Mouse (Mus musculus) embryo, embryonic 11.5 days (tissue): ENCODE data around the gene Mertk.
"Not testable (repeated sequence)": the region's sequence is repeated elsewhere in the genome, so short reads cannot be mapped to it uniquely, and the experiment has no call there.

Experiments used
- DNase-seq: peaks from one replicate; pipeline ENCODE4 v3.0.0-alpha.2; 2012; ENCODE audit warnings: low read depth, low spot score

Gene Mertk

GRCm38 (mm10) chr2:128698693-128699181 lies at the start of gene Mertk:
Mertk (plus strand) TSS chr2:128698956.
- DNase-seq: peak; percentile 81

- no peak for DNase-seq
Observed at GRCm38 (mm10) chr2:128680661-128681060, 18.1 kb upstream of the Mertk start.

DNA sequence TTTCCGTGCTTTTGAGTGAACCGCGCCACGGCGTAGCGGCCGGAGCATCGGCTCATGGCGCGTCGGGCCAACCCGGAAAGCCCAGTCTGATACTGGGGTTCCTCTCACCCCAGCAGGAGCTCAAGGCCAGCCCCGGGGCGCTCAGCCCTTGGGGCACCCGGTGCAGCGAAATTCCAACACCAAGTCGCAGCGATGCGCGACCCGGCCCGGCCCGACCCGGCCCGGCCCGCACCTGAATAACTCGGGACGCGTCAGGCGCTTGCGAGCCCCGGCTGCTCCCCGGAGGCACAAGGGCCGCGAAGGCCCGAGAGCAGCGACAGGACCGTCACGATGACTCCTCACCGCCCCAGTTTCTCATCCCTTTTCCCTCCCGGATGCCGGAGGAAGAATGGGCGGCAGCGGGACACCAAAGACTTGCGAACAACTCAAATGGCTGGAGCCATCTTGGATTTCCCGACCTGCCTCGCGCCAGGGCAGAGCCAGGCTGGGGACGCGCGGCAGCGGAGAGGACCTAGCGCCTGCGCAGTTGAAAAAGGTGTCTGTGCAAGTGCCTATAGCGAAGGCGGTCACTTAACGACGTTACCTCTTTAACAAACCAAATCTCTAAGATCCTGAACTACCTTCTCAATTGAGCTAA lies 11.7 kb upstream of the Mertk start, which contains the start of gene Anapc1:
Gene Anapc1, minus strand, starts transcription at position 471 of the 637 bp plus-strand sequence.
- peak; percentile 88 for DNase-seq

DNA sequence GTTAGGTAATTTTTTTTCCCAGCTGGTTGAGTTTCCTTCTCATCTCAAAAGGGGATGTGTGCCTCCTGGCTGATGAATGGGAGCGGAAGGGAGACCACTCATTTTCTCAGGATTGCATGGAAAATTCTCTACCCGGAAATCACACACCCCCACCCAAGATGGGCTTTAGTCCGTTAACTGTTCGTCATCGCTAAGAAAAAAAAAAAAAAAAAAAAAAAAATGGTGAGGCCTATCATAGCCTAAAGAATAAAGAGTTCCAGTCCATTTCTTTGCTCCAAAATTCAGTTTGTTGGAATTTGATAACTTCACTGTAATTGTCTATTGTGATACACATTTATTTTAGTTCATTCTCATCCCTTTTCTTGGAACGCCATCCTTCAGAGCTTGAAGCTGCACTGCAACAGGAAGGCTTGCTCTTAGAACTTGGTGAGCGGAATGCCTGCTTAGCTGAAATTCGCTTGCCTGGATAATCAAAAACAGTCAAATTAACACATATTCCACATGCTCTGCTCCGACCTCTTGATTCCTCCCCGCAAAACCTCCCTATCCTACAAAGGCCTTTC lies 11.1 kb upstream of the Mertk start:
- DNase-seq: no peak

DNA sequence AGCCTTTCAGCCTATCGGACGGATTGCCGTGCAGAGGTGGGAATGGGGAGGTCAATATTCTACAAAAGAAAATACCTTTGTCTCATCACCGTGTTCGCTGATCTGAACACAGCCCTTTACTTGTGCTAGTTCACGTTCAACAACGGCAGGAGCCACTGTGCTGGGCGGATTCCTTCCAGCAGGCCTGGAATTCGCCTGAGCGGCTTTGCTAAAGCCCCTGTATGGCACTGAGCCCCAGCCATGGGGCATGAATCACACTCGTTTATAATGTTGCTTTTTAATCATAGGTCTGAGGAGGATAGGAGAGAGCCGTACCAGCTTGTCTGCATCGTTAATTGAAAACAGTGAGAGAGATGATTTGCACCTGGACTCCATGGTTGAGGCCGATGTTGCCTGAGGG lies 6.4 kb upstream of the Mertk start:
- DNase-seq: no peak

GRCm38 (mm10) chr2:128692771-128693170 lies 6.0 kb upstream of the Mertk start:
- no peak for DNase-seq

- no peak for DNase-seq
Observed at GRCm38 (mm10) chr2:128693236-128693635, 5.5 kb upstream of the Mertk start.

DNA sequence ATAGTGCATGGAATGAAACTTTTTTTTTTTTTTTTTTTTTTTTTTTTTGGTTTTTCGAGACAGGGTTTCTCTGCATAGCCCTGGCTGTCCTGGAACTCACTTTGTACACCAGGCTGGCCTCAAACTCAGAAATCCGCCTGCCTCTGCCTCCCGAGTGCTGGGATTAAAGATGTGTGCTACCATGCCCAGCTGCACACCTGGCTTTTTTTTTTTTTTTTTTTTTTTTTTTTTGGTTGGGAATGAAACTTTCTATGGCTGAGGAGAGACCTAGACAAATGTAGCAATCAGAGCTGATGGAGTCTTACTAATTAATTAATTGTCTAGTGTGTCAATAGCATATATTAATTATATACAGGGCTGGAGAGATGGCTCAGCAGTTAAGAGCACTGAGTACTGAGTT lies 4.9 kb upstream of the Mertk start:
- DNase-seq: not testable (repeated sequence)

DNA sequence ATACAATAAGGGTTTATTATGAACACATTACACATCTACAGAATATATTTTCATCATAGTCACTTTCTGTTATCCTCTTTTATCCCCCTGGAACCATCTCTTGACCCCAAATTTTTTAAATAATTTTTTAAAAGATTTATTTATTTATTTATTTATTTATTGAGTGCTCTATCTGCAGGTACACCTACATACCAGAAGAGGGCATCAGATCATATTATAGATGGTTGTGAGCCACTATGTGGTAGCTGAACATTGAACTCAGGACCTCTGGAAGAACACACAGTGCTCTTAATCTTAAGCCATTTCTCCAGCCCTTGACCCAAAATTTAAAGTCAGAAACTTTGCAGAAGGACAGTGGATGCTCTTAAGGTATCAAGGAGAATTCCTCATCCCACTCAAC lies 4.2 kb upstream of the Mertk start:
- no peak for DNase-seq

DNA sequence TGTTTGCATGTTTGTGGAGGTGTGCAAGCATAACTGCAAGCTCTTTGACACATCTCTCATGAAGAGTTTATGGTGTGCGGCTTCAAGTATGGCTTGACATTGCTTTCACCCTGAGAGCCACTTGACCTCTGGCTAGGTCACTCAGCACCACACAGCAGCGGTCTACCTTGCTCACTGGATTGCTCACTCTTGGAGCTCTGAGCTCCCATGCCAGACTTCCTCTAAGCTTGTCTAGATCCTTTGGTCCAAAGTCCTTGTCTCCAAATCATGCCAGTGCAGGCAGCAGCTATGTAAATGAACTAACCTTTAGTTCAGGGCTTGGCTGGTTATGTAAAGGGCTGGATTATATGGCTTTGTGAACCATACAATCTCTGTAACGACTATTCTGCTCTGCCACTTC lies 2.3 kb upstream of the Mertk start:
- DNase-seq: no peak

- no peak for DNase-seq
Observed at GRCm38 (mm10) chr2:128697047-128697446, 1.7 kb upstream of the Mertk start.

- no peak for DNase-seq
Observed at GRCm38 (mm10) chr2:128697566-128697965, 1.2 kb upstream of the Mertk start.

- DNase-seq: peak; percentile 80
Observed at GRCm38 (mm10) chr2:128698140-128698692, 540 bp upstream of the Mertk start.

DNA sequence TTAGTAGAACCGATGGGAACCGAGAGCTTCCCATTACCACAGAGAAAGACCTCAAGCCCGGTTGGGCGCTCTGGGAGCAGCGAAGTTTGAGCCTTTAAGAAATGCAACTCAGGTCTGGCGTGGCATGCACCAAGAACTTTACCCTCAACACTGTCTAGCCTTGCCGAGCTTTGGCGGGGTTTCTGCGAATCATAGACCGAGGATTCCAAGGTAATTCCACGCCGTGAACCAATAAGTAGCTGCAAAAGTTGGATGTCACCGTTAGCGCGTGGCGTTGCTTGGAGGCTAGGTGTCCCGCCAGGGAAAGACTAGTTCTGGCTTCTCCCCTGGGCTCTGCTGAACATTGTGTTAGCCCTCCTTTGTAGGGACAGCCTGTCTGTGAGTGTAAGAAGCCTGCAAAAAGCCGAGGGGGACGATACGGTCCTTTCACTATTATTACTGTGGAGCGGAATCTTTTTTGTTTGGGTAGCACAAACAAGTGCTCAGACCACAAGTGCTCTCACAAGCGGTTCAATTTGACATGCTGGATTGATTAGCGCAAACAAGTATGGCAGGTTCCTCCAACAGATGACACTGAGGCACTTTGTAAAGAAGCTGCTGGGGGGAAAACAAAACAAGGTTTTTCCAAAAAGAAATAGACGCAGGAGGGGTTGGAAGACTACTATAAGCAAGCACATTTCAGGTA lies 587 bp downstream of the Mertk start:
- no peak for DNase-seq

GRCm38 (mm10) chr2:128704474-128704873 lies 5.7 kb downstream of the Mertk start:
- no peak for DNase-seq

DNA sequence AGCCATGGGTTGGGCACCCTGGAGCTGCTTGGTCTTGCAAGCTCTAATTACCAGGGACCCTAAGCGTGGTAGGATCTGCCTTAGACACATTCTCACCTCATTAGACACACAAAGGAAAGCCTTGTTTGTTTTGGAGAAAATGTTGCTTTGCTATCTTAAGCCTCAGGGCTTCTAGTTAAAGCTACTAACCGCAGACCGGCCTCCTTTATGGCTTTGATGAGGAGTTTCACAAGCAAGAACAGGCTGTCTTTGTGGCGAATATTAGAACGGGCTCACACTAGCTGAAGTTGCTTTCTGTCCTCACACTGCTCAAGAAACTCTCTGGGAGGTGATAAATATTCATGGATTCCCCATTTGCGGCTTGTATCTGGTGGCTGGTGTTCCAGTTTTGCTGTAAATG lies 10.5 kb downstream of the Mertk start:
- DNase-seq: no peak

- DNase-seq: no peak
Observed at GRCm38 (mm10) chr2:128710609-128711008, 11.9 kb downstream of the Mertk start.

- DNase-seq: no peak
Observed at GRCm38 (mm10) chr2:128712940-128713339, 14.2 kb downstream of the Mertk start.

DNA sequence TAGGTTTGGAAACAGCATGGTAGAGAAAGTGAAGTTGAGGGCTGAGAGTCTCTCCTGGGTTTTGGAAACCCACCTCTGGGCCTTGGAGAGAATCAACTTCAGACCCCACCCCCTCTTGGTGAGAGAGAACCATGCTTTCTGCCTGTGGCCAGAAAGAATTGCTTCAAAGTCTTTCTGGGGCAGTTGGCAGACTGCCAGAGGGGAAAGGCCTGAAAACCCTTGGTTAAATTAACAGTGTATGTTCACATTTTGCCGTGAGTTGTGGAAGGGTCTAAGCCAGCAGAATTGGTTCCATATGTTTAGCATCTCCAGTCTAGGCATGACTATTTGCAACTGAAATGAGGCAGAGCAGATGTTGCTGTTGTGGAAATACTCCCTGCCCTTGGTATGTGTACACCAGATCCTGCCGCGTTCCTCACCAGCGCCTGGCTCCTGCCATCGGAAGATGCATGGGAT lies 14.8 kb downstream of the Mertk start:
- peak; percentile 83 for DNase-seq

DNA sequence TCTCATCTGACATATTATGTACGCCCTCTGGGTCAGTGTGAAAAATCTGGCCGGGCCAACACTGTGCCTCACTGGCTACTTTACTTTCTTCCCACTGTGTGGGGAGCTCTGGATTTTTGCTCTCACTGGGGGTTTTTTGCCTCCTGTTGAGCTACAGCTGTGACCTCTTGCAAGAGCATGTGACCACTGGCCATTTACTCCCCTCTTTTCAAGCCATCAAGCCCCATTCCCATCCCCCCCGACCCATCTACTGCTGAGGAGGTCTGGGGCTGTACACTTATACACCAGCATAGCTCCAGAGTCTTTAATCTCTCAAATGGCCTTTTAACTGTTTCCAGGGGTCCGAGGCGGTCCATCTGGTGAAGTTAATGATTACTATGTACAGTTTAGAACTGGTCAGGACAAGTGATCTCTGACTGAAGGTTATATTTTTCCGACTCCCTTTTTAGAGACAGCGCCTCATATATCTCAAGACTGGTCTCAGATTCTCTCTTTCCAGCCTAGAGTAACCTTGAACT lies 16.0 kb downstream of the Mertk start:
- no peak for DNase-seq

DNA sequence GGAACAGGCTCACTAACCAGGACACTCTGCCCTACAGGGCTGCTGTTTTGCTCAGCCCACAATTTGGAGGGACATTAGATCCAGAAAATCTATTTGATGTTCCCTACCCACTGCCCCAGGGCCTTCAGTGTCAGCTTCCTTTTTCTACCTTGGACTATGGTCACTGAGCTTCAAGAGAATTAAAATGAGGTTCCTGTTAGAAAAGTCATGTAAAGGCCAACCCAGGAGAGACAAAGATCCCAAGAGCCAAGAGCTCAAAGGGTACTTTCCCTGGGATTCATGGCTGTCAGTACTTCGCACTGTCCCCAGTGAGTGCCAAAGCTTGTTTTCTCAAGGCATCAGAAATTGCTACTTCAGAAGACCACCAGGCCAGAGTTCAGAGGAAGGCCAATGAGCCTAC lies 17.2 kb downstream of the Mertk start:
- no peak for DNase-seq

GRCm38 (mm10) chr2:128719380-128719779 lies 20.6 kb downstream of the Mertk start:
- no peak for DNase-seq
